Mouse (Mus musculus): ENCODE measurements around the gene Krtap7-1. TPM values are rescaled to one million over a fixed set of nuclear protein-coding genes. Genes with fewer than 3 reads are reported as not detected.

Krtap7-1 gene
- total RNA-seq, 2 experiments from 2014 or later = not detected

Other genes with a start within 250 kb of the Krtap7-1 start
- not detected for gene Krtap21-1, start 104.5 kb downstream of the Krtap7-1 start, total RNA-seq (2021)
- gene Krtap6-2, start 88.2 kb downstream of the Krtap7-1 start, total RNA-seq (2021) = not detected
- not detected for gene Krtap8-1, start 20.4 kb downstream of the Krtap7-1 start, total RNA-seq (2021)
- gene Krtap11-1, start 62.9 kb upstream of the Krtap7-1 start, total RNA-seq (2021) = not detected